Mouse (Mus musculus) heart, embryonic 11.5 days (tissue): ENCODE data around the gene Camk2d. TPM values are rescaled to one million over a fixed set of nuclear protein-coding genes. Genes with fewer than 3 reads are reported as not detected.

Experiments
- ATAC-seq: fragments of 200-750 bp; cut with Nextera tagmentation; replicated peaks from 2 replicates; pipeline ENCODE4 v1.8.0; 2017; ENCODE audit warnings: moderate library complexity; ENCODE audit not compliant: insufficient number of reproducible peaks, low FRiP score, low TSS enrichment
- H3K27ac ChIP-seq: fragments of 300-500 bp; sonication (generic); 2 replicates; pipeline ENCODE4 v1.5.1; 2014; ENCODE audit warnings: mild to moderate bottlenecking, low read depth, low read length
- H3K27me3 ChIP-seq: fragments of 300-500 bp; sonication (generic); 2 replicates; pipeline ENCODE4 v1.6.1; 2014; ENCODE audit warnings: mild to moderate bottlenecking, low read length, mixed read lengths; ENCODE audit not compliant: control insufficient read depth, insufficient read depth
- H3K36me3 ChIP-seq: fragments of 300-500 bp; sonication (generic); 2 replicates; pipeline ENCODE4 v1.6.1; 2014; ENCODE audit warnings: mild to moderate bottlenecking, low read length, moderate library complexity, mixed read lengths; ENCODE audit not compliant: control insufficient read depth, insufficient read depth
- H3K4me1 ChIP-seq: fragments of 300-500 bp; sonication (generic); 2 replicates; pipeline ENCODE4 v1.6.1; 2014; ENCODE audit warnings: low read length; ENCODE audit not compliant: control insufficient read depth, insufficient read depth
- H3K4me2 ChIP-seq: fragments of 300-500 bp; sonication (generic); 2 replicates; pipeline ENCODE4 v1.6.1; 2014; ENCODE audit warnings: mild to moderate bottlenecking, moderate library complexity
- H3K4me3 ChIP-seq: fragments of 300-500 bp; sonication (generic); 2 replicates; pipeline ENCODE4 v1.5.1; 2014; ENCODE audit warnings: low read depth, low read length
- H3K9ac ChIP-seq: fragments of 300-500 bp; sonication (generic); 2 replicates; pipeline ENCODE4 v1.6.1; 2014; ENCODE audit warnings: mild to moderate bottlenecking, low read depth, low read length, moderate library complexity
- H3K9me3 ChIP-seq: fragments of 300-500 bp; sonication (generic); replicated peaks from 2 replicates; pipeline ENCODE4 v1.6.1; 2016; ENCODE audit warnings: low read length; ENCODE audit not compliant: control insufficient read depth
- WGBS: fragments of 180-500 bp; shearing (Covaris S2); extraction: QIAGEN DNeasy Blood & Tissue Kit; methylation state at CpG from one replicate; pipeline ENCODE4 v1.1.7; 2014; ENCODE audit not compliant: insufficient replicate concordance; 5-methylcytosine and 5-hydroxymethylcytosine counted together
- polyA plus RNA-seq: library from polyadenylated mRNA; unstranded; fragments of >200 nt; fragmentation: Nextera tagmentation; extraction: Ambion mirVana; gene quantifications from 2 replicates; pipeline ENCODE4 v1.2.1, GENCODE M21; 2014

The Camk2d gene
- polyA plus RNA-seq, 1 experiment from 2014 or later: 106 TPM

GRCm38 (mm10) chr3:126670413-126670812 is 74.3 kb downstream of the Camk2d start:
- Histone ChIP-seq H3K36me3 (no peaks in the 10 kb centered on the region), H3K27me3 (no peaks in the 10 kb centered on the region), H3K9ac (no peak overlapping the region), H3K4me3 (no peak overlapping the region), H3K4me1 (peaks cover 36% of the 10 kb centered on the region), H3K27ac (no peak overlapping the region), H3K4me2 (no peak overlapping the region), H3K9me3 (no peaks in the 10 kb centered on the region)
- WGBS: 84% methylated on average over 3 of the region's 3 CpGs
- no peak for ATAC-seq

GRCm38 (mm10) chr3:126671292-126671691 is 75.2 kb downstream of the Camk2d start:
- no peak overlapping the region for H3K27ac ChIP-seq
- no peak overlapping the region for H3K9ac ChIP-seq
- peaks cover 32% of the 10 kb centered on the region for H3K4me1 ChIP-seq
- WGBS: 71% methylated on average over 6 of the region's 6 CpGs
- no peaks in the 10 kb centered on the region for H3K9me3 ChIP-seq
- no peak overlapping the region for H3K4me3 ChIP-seq
- H3K4me2 ChIP-seq: no peak overlapping the region
- ATAC-seq: no peak
- no peaks in the 10 kb centered on the region for H3K27me3 ChIP-seq
- H3K36me3 ChIP-seq: no peaks in the 10 kb centered on the region

- Histone ChIP-seq H3K4me3 (no peak overlapping the region), H3K9ac (no peak overlapping the region), H3K27me3 (no peaks in the 10 kb centered on the region), H3K4me2 (no peak overlapping the region), H3K9me3 (no peaks in the 10 kb centered on the region), H3K36me3 (no peaks in the 10 kb centered on the region), H3K27ac (no peak overlapping the region), H3K4me1 (peaks cover 16% of the 10 kb centered on the region)
- WGBS: 70% methylated on average over 5 of the region's 5 CpGs
- ATAC-seq: no peak
Measured at GRCm38 (mm10) chr3:126681051-126681450, 84.9 kb downstream of the Camk2d start.

GRCm38 (mm10) chr3:126681996-126682395 is 85.9 kb downstream of the Camk2d start:
- no peak for ATAC-seq
- no peak overlapping the region for H3K4me2 ChIP-seq
- WGBS: 31% methylated on average over 4 of the region's 4 CpGs

GRCm38 (mm10) chr3:126685363-126685762 is 89.3 kb downstream of the Camk2d start:
- H3K4me1 ChIP-seq: peaks cover 20% of the 10 kb centered on the region
- WGBS: 50% methylated on average over 6 of the region's 6 CpGs
- no peak overlapping the region for H3K4me2 ChIP-seq
- H3K4me3 ChIP-seq: no peak overlapping the region
- H3K27ac ChIP-seq: no peak overlapping the region
- no peak overlapping the region for H3K9ac ChIP-seq
- no peaks in the 10 kb centered on the region for H3K9me3 ChIP-seq
- no peaks in the 10 kb centered on the region for H3K27me3 ChIP-seq
- ATAC-seq: no peak
- no peaks in the 10 kb centered on the region for H3K36me3 ChIP-seq

More at GRCm38 (mm10) chr3:126681996-126682395, 85.9 kb downstream of the Camk2d start:
- Histone ChIP-seq H3K4me3 (no peak overlapping the region), H3K27ac (no peak overlapping the region), H3K27me3 (no peaks in the 10 kb centered on the region), H3K36me3 (no peaks in the 10 kb centered on the region), H3K4me1 (peaks cover 19% of the 10 kb centered on the region), H3K9me3 (no peaks in the 10 kb centered on the region), H3K9ac (no peak overlapping the region)

GRCm38 (mm10) chr3:126687150-126687549 is 91.0 kb downstream of the Camk2d start:
- Histone ChIP-seq H3K27ac (no peak overlapping the region), H3K36me3 (no peaks in the 10 kb centered on the region), H3K9me3 (no peaks in the 10 kb centered on the region), H3K4me3 (no peak overlapping the region), H3K27me3 (no peaks in the 10 kb centered on the region), H3K4me1 (peaks cover 10% of the 10 kb centered on the region), H3K4me2 (no peak overlapping the region), H3K9ac (no peak overlapping the region)
- 64% methylated on average over 4 of the region's 4 CpGs for WGBS
- no peak for ATAC-seq

- H3K4me3 ChIP-seq: no peak overlapping the region
- no peak overlapping the region for H3K27ac ChIP-seq
- no peaks in the 10 kb centered on the region for H3K36me3 ChIP-seq
- no peaks in the 10 kb centered on the region for H3K27me3 ChIP-seq
- no peak for ATAC-seq
- WGBS: 78% methylated on average over 2 of the region's 2 CpGs
- H3K9ac ChIP-seq: no peak overlapping the region
- H3K9me3 ChIP-seq: no peaks in the 10 kb centered on the region
- H3K4me1 ChIP-seq: peaks cover 23% of the 10 kb centered on the region
- no peak overlapping the region for H3K4me2 ChIP-seq
Measured at GRCm38 (mm10) chr3:126688516-126688915, 92.4 kb downstream of the Camk2d start.

GRCm38 (mm10) chr3:126690627-126691505 is 94.8 kb downstream of the Camk2d start:
- H3K4me1 ChIP-seq: peaks cover 34% of the 10 kb centered on the region
- 86% methylated on average over 13 of the region's 13 CpGs for WGBS

GRCm38 (mm10) chr3:126691565-126691964 is 95.5 kb downstream of the Camk2d start:
- Histone ChIP-seq H3K27ac (no peak overlapping the region), H3K36me3 (no peaks in the 10 kb centered on the region), H3K9ac (no peak overlapping the region), H3K27me3 (no peaks in the 10 kb centered on the region), H3K4me3 (no peak overlapping the region), H3K9me3 (no peaks in the 10 kb centered on the region), H3K4me2 (no peak overlapping the region), H3K4me1 (peaks cover 32% of the 10 kb centered on the region)
- WGBS: 84% methylated on average over 2 of the region's 2 CpGs
- ATAC-seq: no peak

More at GRCm38 (mm10) chr3:126690627-126691505, 94.8 kb downstream of the Camk2d start:
- no peak for ATAC-seq
- Histone ChIP-seq H3K36me3 (no peaks in the 10 kb centered on the region), H3K9ac (no peak overlapping the region), H3K27ac (no peak overlapping the region), H3K4me2 (no peak overlapping the region), H3K4me3 (no peak overlapping the region), H3K27me3 (no peaks in the 10 kb centered on the region), H3K9me3 (no peaks in the 10 kb centered on the region)
